Mouse (Mus musculus): Measurements from ENCODE around the gene Ptafr. TPM values are rescaled to one million over a fixed set of nuclear protein-coding genes. Genes with fewer than 3 reads are reported as not detected.

Ptafr gene
- polyA plus RNA-seq, 1 experiment from 2014 or later: 1.0 TPM

GRCm38 (mm10) chr4:132586282-132586681 lies 22.4 kb downstream of the Ptafr start:
- no peak overlapping the region for H3K4me3 ChIP-seq (ENCODE audit: low read depth, low read length)
- H3K27ac ChIP-seq (ENCODE audit: low read depth): no peak overlapping the region
- no peak for ATAC-seq
- TF ChIP-seq EP300 (IDR thresholded peaks at IDR 0.05; ENCODE audit: low read depth) (no peak), CTCF (IDR thresholded peaks at IDR 0.05; ENCODE audit: low read depth) (no peak)
- H3K9ac ChIP-seq (replicated peaks): no peak overlapping the region
- H3K36me3 ChIP-seq (replicated peaks; ENCODE audit: insufficient read depth, low read length): no peaks in the 10 kb centered on the region
- no peak overlapping the region for H3K4me2 ChIP-seq (ENCODE audit: low read depth, low read length)
- WGBS (ENCODE audit: insufficient replicate concordance): 85% methylated on average over 4 of the region's 4 CpGs
- H3K4me1 ChIP-seq (ENCODE audit: insufficient read depth): peaks cover 8% of the 10 kb centered on the region
- H3K27me3 ChIP-seq (ENCODE audit: insufficient read depth, low read length): no peaks in the 10 kb centered on the region
- no peak for DNase-seq
- no peaks in the 10 kb centered on the region for H3K9me3 ChIP-seq (ENCODE audit: low read length)

GRCm38 (mm10) chr4:132588512-132588911 lies 24.6 kb downstream of the Ptafr start:
- peaks cover 29% of the 10 kb centered on the region for H3K4me1 ChIP-seq (ENCODE audit: insufficient read depth)
- 58% methylated on average over 3 of the region's 3 CpGs for WGBS (ENCODE audit: insufficient replicate concordance)
- H3K9ac ChIP-seq (replicated peaks): no peak overlapping the region
- H3K27me3 ChIP-seq (ENCODE audit: insufficient read depth, low read length): no peaks in the 10 kb centered on the region
- no peak for ATAC-seq
- no peak overlapping the region for H3K27ac ChIP-seq (ENCODE audit: low read depth)
- no peaks in the 10 kb centered on the region for H3K36me3 ChIP-seq (replicated peaks; ENCODE audit: insufficient read depth, low read length)
- H3K4me3 ChIP-seq (ENCODE audit: low read depth, low read length): no peak overlapping the region
- no peaks in the 10 kb centered on the region for H3K9me3 ChIP-seq (ENCODE audit: low read length)
- TF ChIP-seq CTCF (IDR thresholded peaks at IDR 0.05; ENCODE audit: low read depth) (no peak), EP300 (IDR thresholded peaks at IDR 0.05; ENCODE audit: low read depth) (no peak)
- no peak for DNase-seq
- H3K4me2 ChIP-seq (ENCODE audit: low read depth, low read length): no peak overlapping the region

GRCm38 (mm10) chr4:132590642-132591041 lies 26.8 kb downstream of the Ptafr start:
- no peak overlapping the region; the same call in 1 of the 2 replicates for H3K9ac ChIP-seq (replicated peaks)
- H3K4me3 ChIP-seq (ENCODE audit: low read depth, low read length): no peak overlapping the region
- H3K27me3 ChIP-seq (ENCODE audit: insufficient read depth, low read length): no peaks in the 10 kb centered on the region
- peaks cover 33% of the 10 kb centered on the region for H3K4me1 ChIP-seq (ENCODE audit: insufficient read depth)
- H3K4me2 ChIP-seq (ENCODE audit: low read depth, low read length): 0 out of 2 replicates have a peak overlapping the region, but pooled peaks have one; percentile 7
- peak; percentile 86 for ATAC-seq
- TF ChIP-seq CTCF (IDR thresholded peaks at IDR 0.05; ENCODE audit: low read depth) (no peak), EP300 (IDR thresholded peaks at IDR 0.05; ENCODE audit: low read depth) (no peak)
- H3K36me3 ChIP-seq (replicated peaks; ENCODE audit: insufficient read depth, low read length): no peaks in the 10 kb centered on the region
- H3K9me3 ChIP-seq (ENCODE audit: low read length): no peaks in the 10 kb centered on the region
- peak; percentile 30 for DNase-seq
- 50% methylated on average over 10 of the region's 10 CpGs for WGBS (ENCODE audit: insufficient replicate concordance)
- H3K27ac ChIP-seq (ENCODE audit: low read depth): peak overlapping the region; percentile 79

- no peaks in the 10 kb centered on the region for H3K9me3 ChIP-seq (ENCODE audit: low read length)
- WGBS (ENCODE audit: insufficient replicate concordance): 37% methylated on average over 9 of the region's 9 CpGs
Measured at GRCm38 (mm10) chr4:132592958-132593357, 29.1 kb downstream of the Ptafr start.

GRCm38 (mm10) chr4:132594191-132594590 lies 30.3 kb downstream of the Ptafr start:
- no peak for DNase-seq
- Histone ChIP-seq H3K4me2 (ENCODE audit: low read depth, low read length) (no peak overlapping the region), H3K4me3 (ENCODE audit: low read depth, low read length) (no peak overlapping the region), H3K36me3 (replicated peaks; ENCODE audit: insufficient read depth, low read length) (no peaks in the 10 kb centered on the region), H3K9me3 (ENCODE audit: low read length) (no peaks in the 10 kb centered on the region), H3K27me3 (ENCODE audit: insufficient read depth, low read length) (no peaks in the 10 kb centered on the region), H3K4me1 (ENCODE audit: insufficient read depth) (peaks cover 33% of the 10 kb centered on the region), H3K9ac (replicated peaks) (no peak overlapping the region), H3K27ac (ENCODE audit: low read depth) (0 out of 2 replicates have a peak overlapping the region, but pooled peaks have one; percentile 16)
- no peak for ATAC-seq
- TF ChIP-seq CTCF (IDR thresholded peaks at IDR 0.05; ENCODE audit: low read depth): no peak
- 56% methylated on average over 4 of the region's 4 CpGs for WGBS (ENCODE audit: insufficient replicate concordance)

More at GRCm38 (mm10) chr4:132592958-132593357, 29.1 kb downstream of the Ptafr start:
- H3K4me3 ChIP-seq (ENCODE audit: low read depth, low read length): no peak overlapping the region
- H3K4me1 ChIP-seq (ENCODE audit: insufficient read depth): peaks cover 33% of the 10 kb centered on the region
- DNase-seq (peak; percentile 49), ATAC-seq (no peak)
- H3K4me2 ChIP-seq (ENCODE audit: low read depth, low read length): no peak overlapping the region
- H3K36me3 ChIP-seq (replicated peaks; ENCODE audit: insufficient read depth, low read length): no peaks in the 10 kb centered on the region
- no peaks in the 10 kb centered on the region for H3K27me3 ChIP-seq (ENCODE audit: insufficient read depth, low read length)
- H3K27ac ChIP-seq (ENCODE audit: low read depth): peak overlapping the region; percentile 79
- peak; percentile 50; the same call in 1 of the 2 replicates for TF ChIP-seq EP300 (IDR thresholded peaks at IDR 0.05; ENCODE audit: low read depth)
- TF ChIP-seq CTCF (IDR thresholded peaks at IDR 0.05; ENCODE audit: low read depth): no peak
- no peak overlapping the region for H3K9ac ChIP-seq (replicated peaks)

GRCm38 (mm10) chr4:132598861-132599260 lies 35.0 kb downstream of the Ptafr start:
- 85% methylated on average over 2 of the region's 2 CpGs for WGBS (ENCODE audit: insufficient replicate concordance)
- Histone ChIP-seq H3K4me1 (ENCODE audit: insufficient read depth) (peaks cover 4% of the 10 kb centered on the region), H3K4me3 (ENCODE audit: low read depth, low read length) (no peak overlapping the region), H3K27ac (ENCODE audit: low read depth) (no peak overlapping the region), H3K9me3 (ENCODE audit: low read length) (no peaks in the 10 kb centered on the region), H3K36me3 (replicated peaks; ENCODE audit: insufficient read depth, low read length) (no peaks in the 10 kb centered on the region), H3K4me2 (ENCODE audit: low read depth, low read length) (no peak overlapping the region), H3K9ac (replicated peaks) (no peak overlapping the region), H3K27me3 (ENCODE audit: insufficient read depth, low read length) (no peaks in the 10 kb centered on the region)
- no peak for DNase-seq
- no peak for TF ChIP-seq EP300 (IDR thresholded peaks at IDR 0.05; ENCODE audit: low read depth)
- TF ChIP-seq CTCF (IDR thresholded peaks at IDR 0.05; ENCODE audit: low read depth): peak; percentile 18; the same call in 1 of the 2 replicates
- no peak for ATAC-seq
